Mouse (Mus musculus) forebrain, embryonic 13.5 days (tissue): ENCODE measurements at regions not wholly inside any gene's neighbourhood (a gene's known extent, or its start where the extent isn't known, plus 50 kb on each side); places are given as distances from the start of the nearest gene placed in this dataset.
A peak's percentile ranks its signal among the peaks of the same experiment; 100 is the strongest.

ENCODE experiments used
- ATAC-seq: fragments of 200-750 bp; cut with Nextera tagmentation; 2 replicates; pipeline ENCODE4 v1.8.0; 2017
- H3K27ac ChIP-seq: fragments of 300-500 bp; sonication (generic); 2 replicates; pipeline ENCODE4 v1.5.1; 2015; ENCODE audit warnings: inconsistent platforms, mild to moderate bottlenecking, moderate library complexity
- H3K27me3 ChIP-seq: fragments of 300-500 bp; sonication (generic); 2 replicates; pipeline ENCODE4 v1.6.1; 2015; ENCODE audit warnings: mild to moderate bottlenecking, inconsistent platforms
- H3K36me3 ChIP-seq: fragments of 300-500 bp; sonication (generic); 2 replicates; pipeline ENCODE4 v1.6.1; 2015; ENCODE audit warnings: mild to moderate bottlenecking, inconsistent platforms; ENCODE audit not compliant: poor library complexity, severe bottlenecking
- H3K4me1 ChIP-seq: fragments of 300-500 bp; sonication (generic); 2 replicates; pipeline ENCODE4 v1.6.1; 2015; ENCODE audit warnings: inconsistent platforms
- H3K4me2 ChIP-seq: fragments of 300-500 bp; sonication (generic); 2 replicates; pipeline ENCODE4 v1.6.1; 2015; ENCODE audit warnings: inconsistent platforms, mild to moderate bottlenecking, moderate library complexity
- H3K4me3 ChIP-seq: fragments of 300-500 bp; sonication (generic); 2 replicates; pipeline ENCODE4 v1.5.1; 2015; ENCODE audit warnings: mild to moderate bottlenecking, inconsistent platforms
- H3K9ac ChIP-seq: fragments of 300-500 bp; sonication (generic); 2 replicates; pipeline ENCODE4 v1.6.1; 2015; ENCODE audit warnings: mild to moderate bottlenecking, inconsistent platforms
- H3K9me3 ChIP-seq: fragments of 300-500 bp; sonication (generic); replicated peaks from 2 replicates; pipeline ENCODE4 v1.6.1; 2016; ENCODE audit warnings: inconsistent platforms
- WGBS: fragments of 180-500 bp; shearing (Covaris S2); methylation state at CpG from one replicate; pipeline ENCODE4 v1.1.7; 2015; 5-methylcytosine and 5-hydroxymethylcytosine counted together

- H3K4me2 ChIP-seq: peak overlapping the region; percentile 49
Measured at GRCm38 (mm10) chr4:90437375-90438190, 219.0 kb downstream of the Zfp352 start.

GRCm38 (mm10) chr4:90438191-90438922 is 219.7 kb downstream of the Zfp352 start:
- H3K36me3 ChIP-seq: no peaks in the 10 kb centered on the region
- peak; percentile 63 for ATAC-seq
- peak overlapping the region; percentile 49 for H3K4me2 ChIP-seq
- no peaks in the 10 kb centered on the region for H3K9me3 ChIP-seq
- peaks cover 14% of the 10 kb centered on the region for H3K4me1 ChIP-seq
- H3K9ac ChIP-seq: no peak overlapping the region
- no peaks in the 10 kb centered on the region for H3K27me3 ChIP-seq
- 60% methylated on average over 10 of the region's 10 CpGs for WGBS
- H3K27ac ChIP-seq: peak overlapping the region; percentile 54; the same call in 1 of the 2 replicates
- no peak overlapping the region for H3K4me3 ChIP-seq

More at GRCm38 (mm10) chr4:90437375-90438190, 219.0 kb downstream of the Zfp352 start:
- H3K9ac ChIP-seq: no peak overlapping the region
- peak overlapping the region; percentile 20; the same call in 1 of the 2 replicates for H3K4me3 ChIP-seq
- no peaks in the 10 kb centered on the region for H3K9me3 ChIP-seq
- peak overlapping the region; percentile 59 for H3K27ac ChIP-seq
- ATAC-seq: peak; percentile 98
- no peaks in the 10 kb centered on the region for H3K36me3 ChIP-seq
- peaks cover 14% of the 10 kb centered on the region for H3K4me1 ChIP-seq
- WGBS: 31% methylated on average over 7 of the region's 7 CpGs
- H3K27me3 ChIP-seq: no peaks in the 10 kb centered on the region

GRCm38 (mm10) chr4:90445268-90445667 is 226.6 kb downstream of the Zfp352 start:
- Histone ChIP-seq H3K9ac (no peak overlapping the region), H3K36me3 (no peaks in the 10 kb centered on the region), H3K4me3 (no peak overlapping the region), H3K4me1 (no peaks in the 10 kb centered on the region), H3K27ac (no peak overlapping the region), H3K27me3 (no peaks in the 10 kb centered on the region), H3K4me2 (no peak overlapping the region), H3K9me3 (no peaks in the 10 kb centered on the region)
- ATAC-seq: peak; percentile 70; the same call in 1 of the 2 replicates
- WGBS: 55% methylated on average over 3 of the region's 3 CpGs

- Histone ChIP-seq H3K9ac (no peak overlapping the region), H3K27me3 (no peaks in the 10 kb centered on the region), H3K4me3 (no peak overlapping the region), H3K27ac (no peak overlapping the region), H3K36me3 (no peaks in the 10 kb centered on the region), H3K4me2 (no peak overlapping the region), H3K4me1 (no peaks in the 10 kb centered on the region), H3K9me3 (no peaks in the 10 kb centered on the region)
- no peak for ATAC-seq
Measured at GRCm38 (mm10) chr4:90452576-90452975, 234.0 kb downstream of the Zfp352 start.

GRCm38 (mm10) chr4:90453029-90453428 is 234.4 kb downstream of the Zfp352 start:
- no peaks in the 10 kb centered on the region for H3K4me1 ChIP-seq
- no peaks in the 10 kb centered on the region for H3K36me3 ChIP-seq
- H3K9me3 ChIP-seq: no peaks in the 10 kb centered on the region
- no peak overlapping the region for H3K4me2 ChIP-seq
- no peak overlapping the region for H3K27ac ChIP-seq
- 85% methylated on average over 3 of the region's 3 CpGs for WGBS
- no peak overlapping the region for H3K4me3 ChIP-seq
- no peak overlapping the region for H3K9ac ChIP-seq
- no peaks in the 10 kb centered on the region for H3K27me3 ChIP-seq
- ATAC-seq: no peak

DNA sequence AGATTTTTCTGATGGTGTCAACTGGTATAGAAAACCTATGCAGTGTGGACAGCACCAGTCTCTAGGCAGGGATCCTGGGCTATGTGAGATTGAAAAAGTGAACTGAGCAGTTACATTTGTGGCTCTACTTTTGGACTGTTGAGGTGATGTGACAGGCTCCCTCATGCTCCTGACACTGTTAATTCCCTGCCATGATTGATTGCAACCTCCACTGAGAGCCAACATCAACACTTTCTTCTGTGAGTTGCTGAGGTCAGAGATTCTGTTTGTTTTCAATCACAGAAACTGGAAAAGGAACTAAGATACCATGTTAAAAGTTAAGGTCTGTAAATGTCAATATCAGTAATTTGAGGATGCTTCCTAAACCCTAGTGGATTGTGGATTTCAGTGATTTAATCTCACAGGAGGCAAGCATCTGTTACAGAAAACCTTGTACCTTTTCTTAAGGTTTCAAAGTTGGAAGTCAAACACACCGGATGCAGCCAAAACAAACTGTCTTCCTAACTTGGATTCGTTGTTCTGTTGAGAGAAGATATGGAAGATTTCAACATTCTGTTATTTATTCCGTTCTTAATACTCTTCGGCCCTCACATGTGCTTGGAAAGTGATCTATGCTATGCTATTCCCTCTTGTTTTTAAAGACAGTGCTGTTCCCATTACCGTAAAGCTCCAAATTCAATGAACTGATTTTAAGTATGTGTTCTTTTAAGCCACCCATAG is 278.4 kb downstream of the Zfp352 start:
- H3K27me3 ChIP-seq: no peaks in the 10 kb centered on the region
- no peak overlapping the region for H3K9ac ChIP-seq
- H3K4me2 ChIP-seq: no peak overlapping the region
- H3K9me3 ChIP-seq: no peaks in the 10 kb centered on the region
- no peaks in the 10 kb centered on the region for H3K36me3 ChIP-seq
- H3K27ac ChIP-seq: no peak overlapping the region
- no peaks in the 10 kb centered on the region for H3K4me1 ChIP-seq
- H3K4me3 ChIP-seq: no peak overlapping the region
- no peak for ATAC-seq
- 94% methylated on average over 5 of the region's 5 CpGs for WGBS
